Mouse (Mus musculus) heart, adult 18-20 months (tissue): ENCODE results near the gene Ipcef1. TPM values are rescaled to one million over a fixed set of nuclear protein-coding genes. Genes with fewer than 3 reads are reported as not detected.
A peak's percentile ranks its signal among the peaks of the same experiment; 100 is the strongest.

Experiments
- DNase-seq, 2 experiments: peaks; one replicate each; pipeline ENCODE4 v3.0.0; 2021 to 2022; ENCODE audit warnings: mixed read lengths in 1 of 2
- long read RNA-seq, 2 experiments: library from polyadenylated mRNA; stranded (forward); transcript quantifications; one replicate each; pipeline ENCODE4 v2.0.0; 2021
- total RNA-seq, 2 experiments: library from RNA; stranded (reverse); gene quantifications; 2 replicates each; pipeline ENCODE4 v1.2.3; 2021

Gene Ipcef1
- 1 to 10 TPM in 1 of 2 experiments, under 1 TPM in 1; 0.32 to 1.0 TPM for total RNA-seq
- long read RNA-seq, experiment 1, result 0 reads
- long read RNA-seq, experiment 2, result 0 reads

- DNase-seq, result no peak
Measured at GRCm38 (mm10) chr10:7052315-7053017, at the start of gene Ipcef1. Gene Ipcef1, minus strand, starts transcription at chr10:7052478.

DNA sequence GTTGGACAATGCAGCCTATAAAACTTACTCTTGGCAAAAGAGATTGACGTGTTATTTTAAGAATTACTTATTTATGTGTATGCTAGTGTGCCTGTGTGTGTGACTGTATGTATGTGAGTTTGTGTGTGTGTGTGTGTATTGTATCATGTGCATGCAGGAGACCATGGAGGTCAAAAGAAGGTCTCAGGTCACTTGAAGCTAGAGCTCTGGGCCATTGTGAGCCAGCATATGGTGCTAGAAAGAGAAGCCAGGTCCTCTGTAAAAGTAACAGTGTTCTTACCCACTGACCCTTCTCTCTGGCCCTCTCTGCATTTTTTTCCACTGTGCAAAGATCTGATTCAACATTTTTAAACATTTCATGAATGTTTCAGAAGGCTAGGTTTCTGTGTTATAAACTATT lies 25.7 kb upstream of the Ipcef1 start:
- no peak for DNase-seq

GRCm38 (mm10) chr10:7077389-7077808 lies 25.1 kb upstream of the Ipcef1 start:
- DNase-seq, result no peak

GRCm38 (mm10) chr10:7076662-7077211 lies 24.5 kb upstream of the Ipcef1 start:
- DNase-seq, result peak in 1 of 2 experiments; percentile 22

DNA sequence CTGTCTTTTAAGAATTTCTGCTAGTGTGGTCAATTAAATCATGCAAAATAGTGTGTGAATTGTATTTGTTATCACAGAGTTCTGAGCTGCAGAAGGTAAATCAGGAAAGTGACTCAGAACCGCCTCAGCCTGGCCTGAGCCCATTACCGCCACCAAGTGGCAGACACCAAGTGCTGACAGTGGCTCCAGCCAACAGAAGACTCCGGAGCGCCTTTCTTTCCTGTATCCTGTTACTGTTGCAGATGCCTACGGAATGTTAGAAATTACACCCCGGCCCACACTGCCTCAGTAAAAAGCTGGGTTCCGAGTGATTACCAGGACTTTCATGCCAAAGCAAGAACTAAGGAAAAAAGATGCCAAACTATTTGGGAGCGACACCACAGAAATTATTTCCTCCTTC lies 23.9 kb upstream of the Ipcef1 start:
- DNase-seq, result peak; percentile 75 to 86

DNA sequence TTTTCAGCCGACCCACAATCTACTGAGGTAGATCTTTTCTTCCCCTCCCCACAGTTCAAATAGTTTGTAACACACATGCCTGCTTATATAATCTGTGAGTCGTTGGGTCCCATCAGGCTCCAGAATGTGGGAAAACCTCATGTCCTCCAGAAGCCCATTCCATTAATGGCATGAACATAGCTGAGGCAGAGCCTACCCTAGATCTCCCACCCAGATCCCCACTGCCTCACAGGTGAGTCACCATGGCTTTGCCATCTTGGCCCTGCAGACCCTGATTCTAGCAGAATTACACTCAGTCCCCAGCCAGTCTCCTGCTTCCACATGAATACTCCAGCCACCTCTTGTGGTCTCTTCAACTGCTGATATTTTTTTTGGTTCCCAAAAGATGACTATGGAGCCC lies 23.4 kb upstream of the Ipcef1 start:
- no peak for DNase-seq

- DNase-seq, result no peak
Measured at GRCm38 (mm10) chr10:7074231-7074630, 22.0 kb upstream of the Ipcef1 start.

DNA sequence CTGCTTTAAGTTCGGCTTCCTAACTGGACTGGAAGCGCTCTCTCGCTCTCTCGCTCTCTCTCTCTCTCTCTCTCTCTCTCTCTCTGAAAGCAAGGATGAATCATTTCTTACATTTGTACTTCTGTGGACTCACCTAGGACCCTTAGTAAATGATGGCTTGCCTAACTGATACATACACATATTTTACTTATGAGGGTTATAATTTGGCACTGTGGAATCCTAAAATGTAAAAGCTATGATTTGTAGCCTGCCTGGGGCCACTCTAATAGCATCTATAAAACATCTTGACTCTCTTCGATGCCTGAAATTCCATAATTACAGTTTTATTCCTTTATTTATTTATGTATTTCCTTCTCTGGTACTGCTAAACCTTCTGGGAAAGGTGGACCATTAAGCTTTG lies 18.6 kb upstream of the Ipcef1 start:
- no peak for DNase-seq

DNA sequence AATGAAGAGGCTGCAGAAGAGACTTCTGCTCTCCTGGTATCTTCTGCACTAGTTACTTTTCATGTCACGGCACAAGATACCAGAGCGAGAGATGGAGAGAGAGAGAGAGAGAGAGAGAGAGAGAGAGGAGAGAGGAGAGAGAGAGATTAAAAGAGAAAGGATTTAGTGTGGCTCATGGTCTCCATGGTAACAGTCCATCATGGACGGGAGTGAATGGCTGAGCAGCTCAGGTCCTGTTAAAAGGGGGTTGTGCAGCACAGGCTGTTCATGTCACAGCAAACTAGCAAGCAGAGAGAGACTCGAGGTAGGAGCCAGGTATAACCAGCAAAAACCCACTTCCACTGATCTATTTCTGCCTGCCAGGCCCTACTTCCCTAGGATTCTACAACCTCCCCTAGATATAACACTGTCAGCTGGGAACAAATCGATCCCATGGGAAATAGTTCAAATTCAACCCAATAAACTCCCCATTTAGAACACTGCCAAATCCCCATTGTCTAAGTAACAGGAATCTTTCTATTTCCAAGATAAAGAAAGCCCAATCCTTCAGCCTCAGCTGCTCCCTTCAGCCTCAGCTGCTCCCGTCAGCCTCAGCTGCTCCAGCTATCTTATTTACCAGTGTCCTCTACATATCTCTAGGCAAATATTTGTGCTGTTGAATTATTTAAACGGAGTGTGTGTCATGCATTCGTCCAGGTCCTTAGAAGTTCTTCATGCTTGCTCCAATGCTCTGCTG lies 18.0 kb upstream of the Ipcef1 start:
- DNase-seq, result no peak

GRCm38 (mm10) chr10:7069090-7069489 lies 16.8 kb upstream of the Ipcef1 start:
- DNase-seq, result no peak

DNA sequence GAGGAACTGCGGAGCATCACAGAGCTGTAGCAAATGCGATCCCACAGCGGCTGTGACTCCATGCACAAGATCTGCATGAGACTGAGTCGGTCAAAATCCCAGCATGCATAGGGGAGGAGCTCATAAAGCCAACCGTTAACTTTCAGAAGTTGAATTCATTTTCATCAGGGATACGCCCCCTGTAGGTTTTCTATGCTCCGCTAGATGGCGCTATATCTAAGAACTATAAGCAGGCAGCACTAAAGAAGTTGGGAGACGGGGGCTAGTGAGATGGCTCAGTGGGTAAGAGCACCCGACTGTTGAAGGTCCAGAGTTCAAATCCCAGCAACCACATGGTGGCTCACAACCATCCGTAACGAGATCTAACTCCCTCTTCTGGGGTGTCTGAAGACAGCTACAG lies 16.3 kb upstream of the Ipcef1 start:
- DNase-seq, result peak in 1 of 2 experiments; percentile 38

- no peak for DNase-seq
Measured at GRCm38 (mm10) chr10:7063752-7064457, 11.6 kb upstream of the Ipcef1 start.

- DNase-seq, result peak in 1 of 2 experiments; percentile 43
Measured at GRCm38 (mm10) chr10:7062993-7063392, 10.7 kb upstream of the Ipcef1 start.

- DNase-seq, result no peak
Measured at GRCm38 (mm10) chr10:7060326-7060725, 8.0 kb upstream of the Ipcef1 start.

DNA sequence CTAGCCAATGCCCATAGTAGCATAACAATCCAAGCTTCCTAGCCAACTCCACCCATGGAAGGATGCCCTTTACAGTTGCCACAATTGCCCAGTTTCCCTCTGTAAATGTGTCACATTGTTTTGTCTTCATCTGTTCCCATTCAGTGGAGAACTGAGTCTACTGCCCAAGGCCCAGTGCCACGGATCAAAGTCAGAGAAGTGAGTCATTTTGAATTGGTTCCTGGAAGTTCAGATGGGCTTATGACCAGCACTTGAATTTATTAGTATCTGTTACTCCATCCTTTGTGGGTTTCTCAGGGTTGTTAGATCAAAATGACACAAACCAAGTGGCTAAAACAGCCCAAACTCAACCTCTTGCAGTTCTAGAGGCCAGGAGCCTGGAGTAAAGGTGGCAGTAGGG lies 5.3 kb upstream of the Ipcef1 start:
- DNase-seq, result no peak

GRCm38 (mm10) chr10:7054560-7055205 lies 2.4 kb upstream of the Ipcef1 start:
- no peak for DNase-seq

DNA sequence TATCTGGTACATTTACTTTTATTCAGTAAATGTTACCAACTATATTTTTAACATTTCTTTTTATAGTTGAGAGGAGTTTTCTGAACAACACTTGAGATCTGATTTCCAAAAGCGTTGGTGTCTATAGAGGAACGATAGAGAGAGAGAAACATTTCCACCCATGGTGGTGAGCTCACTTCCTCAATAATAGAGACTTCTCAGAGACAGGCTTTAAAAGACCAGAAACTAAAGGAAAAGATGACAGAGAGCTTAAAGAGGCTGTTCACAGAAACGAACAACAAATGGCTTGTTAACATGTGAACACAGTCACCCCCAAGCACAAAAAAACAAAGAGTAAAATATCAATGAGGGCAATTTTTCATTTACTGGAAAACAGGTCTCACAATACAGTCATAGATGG lies 2.4 kb downstream of the Ipcef1 start:
- DNase-seq, result no peak

DNA sequence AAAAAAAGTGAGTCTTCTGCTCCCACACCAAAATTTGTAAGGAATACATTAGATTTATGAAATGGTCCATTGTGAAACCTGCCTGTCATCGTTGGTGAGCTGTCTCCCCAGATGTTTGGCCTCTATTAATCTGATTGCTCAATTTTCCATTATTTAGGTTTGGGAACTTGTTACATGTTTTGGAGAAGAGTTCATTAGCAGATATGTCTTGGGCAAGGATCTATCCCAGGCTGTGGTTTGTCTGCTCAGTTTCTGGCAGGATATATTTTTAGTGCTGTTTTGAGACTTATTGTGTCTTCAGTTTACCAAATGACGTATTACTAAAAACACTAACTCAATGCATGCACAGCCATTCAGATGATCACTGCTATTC lies 4.4 kb downstream of the Ipcef1 start:
- peak in 1 of 2 experiments; percentile 9 for DNase-seq

- DNase-seq, result peak in 1 of 2 experiments; percentile 5
Measured at GRCm38 (mm10) chr10:7047288-7047918, 4.9 kb downstream of the Ipcef1 start.

- no peak for DNase-seq
Measured at GRCm38 (mm10) chr10:7043896-7044295, 8.4 kb downstream of the Ipcef1 start.

- no peak for DNase-seq
Measured at GRCm38 (mm10) chr10:7041032-7041431, 11.2 kb downstream of the Ipcef1 start.

- DNase-seq, result no peak
Measured at GRCm38 (mm10) chr10:7037194-7037593, 15.1 kb downstream of the Ipcef1 start.
